Mouse (Mus musculus) olfactory bulb, adult 2 months (tissue): ENCODE measurements around the gene Drd3.

Experiments
- CTCF ChIP-seq: fragments of 200-500 bp; IDR thresholded peaks from 2 replicates; pipeline ENCODE4 v1.5.1; 2012; ENCODE audit warnings: low read depth, mild to moderate bottlenecking, low read length, moderate library complexity; ENCODE audit not compliant: insufficient read depth
- POLR2A ChIP-seq: fragments of 200-500 bp; IDR thresholded peaks from 2 replicates; pipeline ENCODE4 v1.6.1; 2012; ENCODE audit warnings: mild to moderate bottlenecking, low read depth, low read length, moderate library complexity; ENCODE audit not compliant: insufficient read depth

DNA sequence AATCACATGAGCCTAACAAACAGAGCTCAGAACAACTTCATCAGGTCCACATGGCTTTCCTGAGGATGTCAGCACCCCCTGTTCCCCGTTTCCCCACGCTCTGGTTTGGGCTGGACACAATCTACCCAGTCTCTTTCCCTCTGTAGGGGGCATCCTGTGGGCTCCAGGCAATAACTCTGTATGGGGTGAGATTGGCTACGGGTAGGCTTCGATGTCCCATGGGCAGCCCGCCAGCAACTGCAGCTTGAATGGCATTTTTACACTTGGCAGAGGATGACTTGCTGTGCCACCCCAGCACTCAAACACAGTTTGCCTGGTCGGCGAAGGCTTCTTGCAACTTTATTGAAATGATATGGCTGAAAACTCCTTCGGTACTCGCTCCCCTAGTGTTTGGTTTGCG, 21.3 kb upstream of the Drd3 start:
- TF ChIP-seq POLR2A (no peak), CTCF (no peak)
